Mouse (Mus musculus) hindbrain, embryonic 15.5 days (tissue): Measurements from ENCODE around the gene Peg3. TPM values are rescaled to one million over a fixed set of nuclear protein-coding genes. Genes with fewer than 3 reads are reported as not detected.

Experiments used
- ATAC-seq: fragments of 200-750 bp; cut with Nextera tagmentation; 2 replicates; pipeline ENCODE4 v1.8.0; 2017; ENCODE audit warnings: low read depth, moderate number of reproducible peaks, moderate TSS enrichment; ENCODE audit not compliant: low FRiP score
- H3K27ac ChIP-seq: fragments of 300-500 bp; sonication (generic); replicated peaks from 2 replicates; pipeline ENCODE4 v1.5.1; 2015; ENCODE audit warnings: mild to moderate bottlenecking, inconsistent platforms
- H3K27me3 ChIP-seq: fragments of 300-500 bp; sonication (generic); 2 replicates; pipeline ENCODE4 v1.6.1; 2015; ENCODE audit warnings: control low read depth, inconsistent platforms
- H3K36me3 ChIP-seq: fragments of 300-500 bp; sonication (generic); 2 replicates; pipeline ENCODE4 v1.6.1; 2015; ENCODE audit warnings: control low read depth, inconsistent platforms
- H3K4me1 ChIP-seq: fragments of 300-500 bp; sonication (generic); replicated peaks from 2 replicates; pipeline ENCODE4 v1.6.1; 2015; ENCODE audit warnings: control low read depth, inconsistent platforms
- H3K4me2 ChIP-seq: fragments of 300-500 bp; sonication (generic); 2 replicates; pipeline ENCODE4 v1.6.1; 2015; ENCODE audit warnings: moderate library complexity, mild to moderate bottlenecking, inconsistent platforms
- H3K4me3 ChIP-seq: fragments of 300-500 bp; sonication (generic); 2 replicates; pipeline ENCODE4 v1.5.1; 2015; ENCODE audit warnings: mild to moderate bottlenecking, inconsistent platforms
- H3K9ac ChIP-seq: fragments of 300-500 bp; sonication (generic); 2 replicates; pipeline ENCODE4 v1.6.1; 2015; ENCODE audit warnings: inconsistent platforms
- H3K9me3 ChIP-seq: fragments of 300-500 bp; sonication (generic); 2 replicates; pipeline ENCODE4 v1.6.1; 2016; ENCODE audit warnings: control low read depth, inconsistent platforms
- WGBS: fragments of 180-500 bp; shearing (Covaris S2); methylation state at CpG from one replicate; pipeline ENCODE4 v1.1.7; 2015; 5-methylcytosine and 5-hydroxymethylcytosine counted together
- polyA plus RNA-seq: library from polyadenylated mRNA; unstranded; fragments of >200 nt; fragmentation: Nextera tagmentation; extraction: Ambion mirVana; gene quantifications from 2 replicates; pipeline ENCODE4 v1.2.1, GENCODE M21; 2015

Peg3 gene
- polyA plus RNA-seq, 1 experiment from 2014 or later = 90.4 TPM

DNA sequence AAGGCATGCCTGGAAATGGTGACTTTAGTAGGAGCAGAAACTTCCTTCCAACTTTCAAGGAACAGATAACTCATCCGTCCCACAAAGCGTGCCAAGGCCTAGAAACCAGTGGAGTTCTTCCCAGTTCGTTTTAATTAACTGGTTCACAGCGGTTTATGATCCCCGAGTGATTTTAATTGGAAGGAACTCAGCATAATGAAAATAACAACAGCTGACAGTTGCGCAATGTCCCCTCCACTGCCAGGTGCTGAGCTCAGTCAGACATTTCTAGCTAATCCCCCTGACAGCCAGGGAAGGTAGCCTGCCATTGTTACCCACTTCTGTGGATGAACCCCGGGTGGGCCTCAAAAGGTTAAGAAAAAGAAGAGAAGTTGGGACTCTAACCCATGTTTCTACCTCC is 19.0 kb upstream of the Peg3 start:
- Histone ChIP-seq H3K4me3 (no peak overlapping the region), H3K27ac (no peak overlapping the region), H3K27me3 (no peaks in the 10 kb centered on the region), H3K9ac (no peak overlapping the region), H3K4me1 (peaks cover 12% of the 10 kb centered on the region), H3K36me3 (no peaks in the 10 kb centered on the region), H3K9me3 (no peaks in the 10 kb centered on the region), H3K4me2 (no peak overlapping the region)
- WGBS = 47% methylated on average over 7 of the region's 7 CpGs
- ATAC-seq = no peak

DNA sequence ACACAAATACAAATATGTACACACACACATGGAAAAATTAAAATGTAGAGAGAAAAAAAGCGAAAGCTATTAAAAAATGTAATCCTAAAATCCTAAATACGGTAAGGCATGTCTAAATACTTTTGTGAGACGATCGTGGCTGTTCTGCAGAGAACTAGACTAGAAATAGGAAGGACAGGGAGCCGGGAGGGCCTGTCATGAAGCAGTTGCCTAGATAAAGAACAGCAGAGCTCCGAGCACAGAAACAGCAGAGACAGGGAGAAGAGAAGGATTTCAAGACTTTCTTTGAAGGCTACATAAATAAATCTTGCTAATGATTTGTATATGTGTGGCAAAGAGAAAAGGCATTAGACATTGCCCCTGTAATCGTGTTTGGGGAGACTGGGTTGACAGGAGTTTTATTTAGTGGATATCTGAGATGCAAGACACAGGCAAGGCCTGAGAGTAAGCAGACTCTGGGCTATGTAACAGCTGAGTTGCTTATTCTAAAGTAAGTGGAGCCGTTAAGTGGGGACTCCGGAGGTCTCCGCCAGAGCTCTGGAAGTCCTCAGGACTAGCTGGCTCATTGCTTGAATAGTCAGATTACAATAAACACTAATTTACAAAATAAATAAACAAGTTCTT is 14.2 kb upstream of the Peg3 start:
- no peak overlapping the region for H3K4me3 ChIP-seq
- no peak for ATAC-seq
- 79% methylated on average over 10 of the region's 10 CpGs for WGBS
- no peak overlapping the region for H3K27ac ChIP-seq
- H3K9me3 ChIP-seq = no peaks in the 10 kb centered on the region
- H3K36me3 ChIP-seq = no peaks in the 10 kb centered on the region
- peaks cover 8% of the 10 kb centered on the region; the same call in 1 of the 2 replicates for H3K4me1 ChIP-seq
- H3K4me2 ChIP-seq = no peak overlapping the region
- no peaks in the 10 kb centered on the region for H3K27me3 ChIP-seq
- no peak overlapping the region for H3K9ac ChIP-seq

DNA sequence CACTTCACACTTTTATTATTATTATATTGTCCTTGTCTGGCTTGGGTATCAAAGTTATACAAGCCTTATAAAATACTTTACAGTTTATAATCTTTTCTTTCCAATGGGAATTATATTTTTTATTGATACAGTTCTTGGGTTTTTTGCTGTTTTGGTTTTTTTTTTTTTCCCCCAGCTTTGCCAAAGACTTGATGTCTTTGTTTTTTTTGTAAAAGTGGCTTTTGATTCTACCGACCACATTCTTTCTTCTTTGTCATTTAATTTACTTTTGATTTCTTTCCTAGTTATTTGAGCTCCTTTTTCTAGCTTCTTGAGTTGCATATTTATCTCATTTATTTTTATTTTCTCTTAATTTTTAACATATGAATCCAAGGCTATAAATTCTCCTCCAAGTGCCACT is 5.8 kb upstream of the Peg3 start:
- no peaks in the 10 kb centered on the region for H3K4me1 ChIP-seq
- H3K27me3 ChIP-seq = no peaks in the 10 kb centered on the region
- no peak overlapping the region for H3K27ac ChIP-seq
- H3K9ac ChIP-seq = no peak overlapping the region
- WGBS = 85% methylated on average over 1 of the region's 1 CpGs
- peak overlapping the region; percentile 33; the same call in 1 of the 2 replicates for H3K4me2 ChIP-seq
- no peak for ATAC-seq
- no peaks in the 10 kb centered on the region for H3K36me3 ChIP-seq
- no peaks in the 10 kb centered on the region for H3K9me3 ChIP-seq
- H3K4me3 ChIP-seq = no peak overlapping the region

DNA sequence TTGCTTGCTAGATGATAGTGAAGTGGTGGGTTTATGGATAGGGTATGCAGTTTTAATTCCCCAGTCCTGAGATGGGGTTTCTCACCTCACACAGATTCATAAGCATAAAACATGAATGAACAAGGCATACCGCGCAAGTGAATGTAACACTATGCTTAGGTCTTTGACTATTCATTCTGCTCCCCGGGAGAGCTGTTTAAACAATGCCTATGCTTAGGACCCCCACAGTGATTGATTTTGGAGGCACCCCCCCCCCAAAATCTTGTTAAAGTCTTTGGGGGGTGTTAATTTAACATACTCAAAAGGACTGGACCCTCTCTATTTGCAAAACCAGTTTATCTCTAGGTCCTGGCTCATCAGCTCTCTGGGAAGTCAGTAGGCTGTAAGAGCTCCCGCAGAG is 1.7 kb upstream of the Peg3 start:
- ATAC-seq = no peak
- H3K36me3 ChIP-seq = no peaks in the 10 kb centered on the region
- H3K9ac ChIP-seq = peak overlapping the region; percentile 49
- no peaks in the 10 kb centered on the region for H3K4me1 ChIP-seq
- H3K4me2 ChIP-seq = peak overlapping the region; percentile 48
- 58% methylated on average over 4 of the region's 4 CpGs for WGBS
- H3K4me3 ChIP-seq = peak overlapping the region; percentile 62
- peak overlapping the region; percentile 69 for H3K27ac ChIP-seq
- peaks cover 11% of the 10 kb centered on the region; the same call in 1 of the 2 replicates for H3K9me3 ChIP-seq
- H3K27me3 ChIP-seq = no peaks in the 10 kb centered on the region

DNA sequence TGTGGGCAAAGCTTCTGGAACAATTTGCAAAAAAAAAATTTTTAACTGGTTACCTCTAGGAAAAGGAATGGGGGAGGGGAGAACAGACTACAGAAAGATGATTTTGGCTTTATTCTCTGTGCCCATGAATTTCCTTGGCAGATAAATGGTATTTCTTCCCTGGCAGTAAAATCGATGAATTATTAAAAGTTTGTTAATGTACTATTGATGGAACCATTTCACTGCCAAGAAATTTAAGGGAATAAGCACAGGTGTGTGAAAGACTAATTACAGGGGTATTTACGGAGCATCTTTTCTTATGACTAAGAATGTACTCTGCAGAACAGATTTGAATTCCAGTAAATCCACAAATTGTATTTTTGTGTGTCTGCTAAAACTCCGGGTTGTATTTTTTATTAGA is 1.1 kb upstream of the Peg3 start:
- ATAC-seq = no peak
- H3K9ac ChIP-seq = peak overlapping the region; percentile 49
- no peaks in the 10 kb centered on the region for H3K36me3 ChIP-seq
- H3K9me3 ChIP-seq = peaks cover 11% of the 10 kb centered on the region; the same call in 1 of the 2 replicates
- no peaks in the 10 kb centered on the region for H3K27me3 ChIP-seq
- WGBS = 51% methylated on average over 3 of the region's 3 CpGs
- H3K4me1 ChIP-seq = no peaks in the 10 kb centered on the region
- peak overlapping the region; percentile 48 for H3K4me2 ChIP-seq
- 0 out of 2 replicates have a peak overlapping the region, but pooled peaks have one; percentile 83 for H3K27ac ChIP-seq
- peak overlapping the region; percentile 62 for H3K4me3 ChIP-seq

DNA sequence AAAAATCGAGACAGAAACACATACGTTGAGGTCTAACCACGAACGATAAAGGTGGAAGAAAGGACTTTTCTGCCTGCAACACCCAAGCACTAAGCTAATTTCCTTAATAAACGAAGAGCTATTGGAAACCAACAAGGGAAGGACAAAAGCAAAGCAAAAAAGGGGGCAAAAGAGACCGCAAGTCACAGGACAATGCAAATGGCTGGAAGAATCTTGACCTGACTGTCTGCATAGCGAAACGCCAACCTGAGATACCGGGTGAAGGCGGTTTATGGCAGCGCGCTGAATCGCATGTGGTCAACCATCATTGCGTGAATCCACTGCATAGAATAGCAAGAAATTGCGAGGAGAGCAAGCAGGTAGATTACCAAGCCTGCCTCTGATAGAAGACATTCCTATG is 570 bp upstream of the Peg3 start:
- WGBS = 52% methylated on average over 15 of the region's 15 CpGs
- H3K4me3 ChIP-seq = peak overlapping the region; percentile 62

DNA sequence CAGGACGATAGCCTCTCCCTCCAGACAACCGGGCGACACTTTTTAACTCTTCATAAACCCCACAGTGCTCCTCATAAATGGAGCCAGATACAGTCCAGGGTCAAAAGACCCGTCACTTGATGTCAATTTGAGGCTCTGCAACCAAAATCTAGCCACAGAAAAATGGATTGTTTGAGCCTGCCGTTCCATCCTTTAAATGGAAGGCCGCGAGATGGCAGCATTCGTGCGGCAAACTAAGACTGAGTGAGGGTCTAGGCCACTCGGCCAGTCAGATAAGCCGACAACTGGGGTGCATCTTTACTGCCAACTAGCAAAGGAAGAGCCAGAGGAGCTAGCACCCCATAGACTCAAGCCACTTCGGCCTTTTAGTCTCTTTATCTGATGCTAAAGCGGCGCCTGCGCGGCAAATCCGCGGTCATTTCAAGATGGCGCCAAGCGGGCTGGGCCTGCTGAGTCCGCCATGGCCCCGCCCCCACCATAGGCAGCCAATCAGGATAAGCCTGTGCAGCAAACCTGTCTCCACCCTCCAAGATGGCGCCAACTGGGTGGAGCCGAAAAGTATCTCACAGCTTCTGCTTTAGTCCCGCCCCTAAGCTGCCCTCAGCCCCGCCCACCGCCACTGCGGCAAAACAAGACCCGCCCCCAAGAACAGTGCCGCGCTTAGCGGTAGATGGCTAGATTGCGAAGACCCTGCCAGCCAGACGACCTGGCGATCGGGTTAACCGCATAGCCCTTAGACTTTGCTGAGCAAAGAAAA is 992 bp downstream of the Peg3 start:
- 52% methylated on average over 37 of the region's 37 CpGs for WGBS
- peak overlapping the region; percentile 93 for H3K27ac ChIP-seq
- H3K4me1 ChIP-seq = no peaks in the 10 kb centered on the region
- no peaks in the 10 kb centered on the region for H3K27me3 ChIP-seq
- peak overlapping the region; percentile 62 for H3K4me3 ChIP-seq
- ATAC-seq = peak; percentile 42
- peaks cover 5% of the 10 kb centered on the region; the same call in 1 of the 2 replicates for H3K36me3 ChIP-seq
- H3K9ac ChIP-seq = peak overlapping the region; percentile 79
- H3K9me3 ChIP-seq = peaks cover 11% of the 10 kb centered on the region; the same call in 1 of the 2 replicates
- peak overlapping the region; percentile 48 for H3K4me2 ChIP-seq

More for the DNA sequence above, 570 bp upstream of the Peg3 start:
- H3K4me2 ChIP-seq = peak overlapping the region; percentile 48
- H3K27me3 ChIP-seq = no peaks in the 10 kb centered on the region
- no peaks in the 10 kb centered on the region for H3K4me1 ChIP-seq
- H3K27ac ChIP-seq = peak overlapping the region; percentile 83
- H3K36me3 ChIP-seq = no peaks in the 10 kb centered on the region
- no peak for ATAC-seq
- H3K9me3 ChIP-seq = peaks cover 11% of the 10 kb centered on the region; the same call in 1 of the 2 replicates
- H3K9ac ChIP-seq = peak overlapping the region; percentile 49

DNA sequence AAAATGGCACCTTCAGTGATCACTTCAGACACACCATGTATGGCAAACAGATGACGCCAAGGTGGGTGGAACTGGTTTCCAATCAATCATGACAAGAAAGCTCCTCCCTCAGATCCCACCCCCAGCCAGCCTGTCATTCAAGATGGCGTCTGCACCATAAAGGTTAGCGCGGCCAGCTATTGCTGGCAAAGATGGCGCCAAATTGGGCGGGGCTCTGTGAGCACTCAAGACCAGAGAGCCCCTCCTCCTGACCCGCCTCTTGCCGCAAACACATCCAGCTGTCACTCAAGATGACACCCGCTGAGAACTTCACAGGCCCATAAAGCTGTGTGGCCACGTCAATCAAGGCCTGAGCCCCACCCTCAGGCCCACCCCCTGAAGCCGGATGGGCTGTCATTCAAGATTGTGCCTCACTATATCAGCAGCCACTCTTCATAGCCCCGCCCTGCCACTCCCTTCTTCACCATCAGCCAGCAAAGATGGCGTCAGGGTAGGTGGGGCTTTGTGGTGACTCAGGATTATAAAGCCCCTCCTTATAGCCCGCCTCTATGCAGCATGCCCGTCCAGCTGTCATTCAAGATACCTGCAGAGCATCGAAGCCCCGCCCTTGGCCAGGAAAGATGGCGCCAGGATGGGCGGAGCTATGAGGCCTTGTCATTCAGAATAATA is 1.8 kb downstream of the Peg3 start:
- H3K9ac ChIP-seq = peak overlapping the region; percentile 52; the same call in 1 of the 2 replicates
- no peaks in the 10 kb centered on the region for H3K27me3 ChIP-seq
- H3K4me3 ChIP-seq = peak overlapping the region; percentile 62
- WGBS = 54% methylated on average over 19 of the region's 19 CpGs
- peak overlapping the region; percentile 48 for H3K4me2 ChIP-seq
- peaks cover 11% of the 10 kb centered on the region for H3K36me3 ChIP-seq
- H3K9me3 ChIP-seq = peaks cover 11% of the 10 kb centered on the region; the same call in 1 of the 2 replicates
- no peaks in the 10 kb centered on the region for H3K4me1 ChIP-seq
- ATAC-seq = peak; percentile 88
- H3K27ac ChIP-seq = peak overlapping the region; percentile 93

DNA sequence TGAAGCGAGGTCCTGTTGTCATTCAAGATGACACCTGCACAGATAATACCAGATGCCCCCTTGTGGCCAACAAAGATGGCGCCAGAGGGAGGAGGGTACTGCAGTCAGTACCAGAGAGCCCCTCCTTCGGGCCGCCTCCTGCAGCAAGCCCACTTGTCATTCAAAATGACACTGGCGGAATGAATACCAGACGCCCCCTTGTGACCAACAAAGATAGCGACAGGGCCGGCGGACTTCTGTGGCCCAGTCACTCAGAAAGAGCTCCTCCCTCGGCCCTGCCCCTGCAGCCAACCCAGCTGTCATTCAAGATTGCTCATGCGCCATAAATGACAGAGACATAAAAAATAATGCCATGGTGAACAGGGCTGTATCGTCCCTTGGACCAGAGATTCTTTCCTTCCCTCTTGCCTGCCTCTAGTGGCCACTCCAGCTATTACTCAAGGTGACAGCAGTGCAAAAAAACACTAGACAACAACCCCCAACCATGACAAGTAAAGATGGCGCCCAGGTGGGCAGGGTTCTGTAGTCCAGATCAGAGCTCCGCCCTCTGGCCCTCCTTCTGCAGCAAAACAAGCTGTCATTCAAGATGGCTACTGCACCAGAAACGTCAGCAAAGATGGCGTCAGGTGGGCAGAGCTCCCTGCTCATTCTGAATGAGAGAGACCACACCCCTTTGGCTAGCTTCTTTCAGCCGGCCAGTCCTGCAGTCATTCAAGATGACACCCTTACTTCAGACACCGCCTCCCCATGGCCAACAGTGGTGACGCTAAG is 2.7 kb downstream of the Peg3 start:
- peak; percentile 69 for ATAC-seq
- 55% methylated on average over 19 of the region's 19 CpGs for WGBS
- no peak overlapping the region for H3K9ac ChIP-seq

DNA sequence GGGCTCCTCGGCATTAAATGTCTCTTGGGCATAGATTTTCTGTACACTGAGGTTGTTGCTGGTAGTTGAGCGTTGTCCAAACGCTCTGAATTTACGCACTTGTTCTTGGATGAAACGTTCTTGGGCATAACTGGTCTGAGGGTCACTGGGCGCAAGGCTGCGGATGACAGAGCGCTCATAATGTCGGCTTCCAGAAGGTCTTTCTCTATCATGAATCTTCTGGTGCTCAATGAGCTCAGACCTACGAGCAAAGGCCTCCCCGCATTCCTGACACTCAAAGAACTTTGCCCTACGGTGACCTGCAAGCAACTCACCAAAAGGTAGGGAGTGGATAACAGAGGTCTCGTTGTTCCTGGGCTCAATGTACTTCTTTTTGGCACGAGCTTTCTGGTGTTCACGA is 20.8 kb downstream of the Peg3 start:
- no peak for ATAC-seq
- no peak overlapping the region for H3K9ac ChIP-seq
- H3K36me3 ChIP-seq = peaks cover 69% of the 10 kb centered on the region
- no peak overlapping the region for H3K4me2 ChIP-seq
- no peaks in the 10 kb centered on the region for H3K4me1 ChIP-seq
- no peak overlapping the region for H3K4me3 ChIP-seq
- no peak overlapping the region for H3K27ac ChIP-seq
- no peaks in the 10 kb centered on the region for H3K9me3 ChIP-seq
- no peaks in the 10 kb centered on the region for H3K27me3 ChIP-seq
- WGBS = 95% methylated on average over 15 of the region's 15 CpGs

More for the DNA sequence above, 2.7 kb downstream of the Peg3 start:
- H3K4me2 ChIP-seq = peak overlapping the region; percentile 48
- peaks cover 11% of the 10 kb centered on the region; the same call in 1 of the 2 replicates for H3K9me3 ChIP-seq
- no peaks in the 10 kb centered on the region for H3K27me3 ChIP-seq
- peaks cover 11% of the 10 kb centered on the region for H3K36me3 ChIP-seq
- peak overlapping the region; percentile 62 for H3K4me3 ChIP-seq
- H3K27ac ChIP-seq = peak overlapping the region; percentile 93
- H3K4me1 ChIP-seq = no peaks in the 10 kb centered on the region

DNA sequence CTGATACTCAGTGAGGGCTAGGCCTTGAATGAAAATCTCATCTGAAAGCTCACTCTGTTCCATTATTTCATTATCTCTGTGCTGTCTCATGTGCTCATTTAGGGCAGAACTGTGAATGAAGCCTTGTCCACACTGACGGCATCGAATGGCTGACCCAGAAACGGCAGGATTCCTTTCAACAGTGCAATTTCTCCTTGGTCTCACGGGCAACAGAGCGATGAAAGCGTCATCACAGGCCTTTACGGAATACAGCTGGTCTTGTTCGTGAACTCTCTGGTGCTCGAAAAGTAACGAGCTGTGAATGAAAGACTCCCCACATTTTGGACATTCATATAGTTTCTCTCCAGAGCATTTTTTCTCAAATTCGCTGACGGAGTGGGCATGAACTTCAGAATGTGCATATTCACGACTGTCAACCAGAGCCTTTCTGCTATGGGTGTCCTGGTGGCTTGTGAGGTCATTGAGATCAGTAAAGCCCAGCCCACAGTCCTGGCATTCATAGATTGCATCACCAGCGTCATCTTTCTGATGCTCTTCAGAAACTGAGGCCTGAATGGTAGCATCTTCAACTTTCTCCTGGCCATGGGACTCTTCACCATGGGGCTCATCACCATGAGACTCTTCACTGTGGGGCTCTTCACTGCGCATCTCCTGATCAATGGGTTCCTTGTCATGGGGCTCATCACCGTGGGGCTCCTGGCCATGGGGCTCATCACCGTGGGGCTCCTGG is 21.6 kb downstream of the Peg3 start:
- Histone ChIP-seq H3K4me3 (no peak overlapping the region), H3K27ac (no peak overlapping the region), H3K9me3 (no peaks in the 10 kb centered on the region), H3K36me3 (peaks cover 63% of the 10 kb centered on the region), H3K4me2 (no peak overlapping the region), H3K4me1 (no peaks in the 10 kb centered on the region), H3K9ac (no peak overlapping the region), H3K27me3 (no peaks in the 10 kb centered on the region)
- ATAC-seq = no peak
- 84% methylated on average over 17 of the region's 17 CpGs for WGBS
